Mouse (Mus musculus) E14TG2a.4 (cell line): Measurements from ENCODE around the gene Olfr1164.

Experiments
- CTCF ChIP-seq: conservative IDR thresholded peaks from 2 replicates; pipeline ENCODE4 v1.5.1; 2014; ENCODE audit warnings: low read length
- NANOG ChIP-seq: IDR thresholded peaks from 2 replicates; pipeline ENCODE4 v1.6.1; 2014; ENCODE audit warnings: borderline replicate concordance, low read length, mixed read lengths

GRCm38 (mm10) chr2:88063587-88063986 lies 30.2 kb downstream of the Olfr1164 start:
- TF ChIP-seq CTCF = no peak
- TF ChIP-seq NANOG = peak; percentile 53
